Mouse (Mus musculus) olfactory bulb, adult 2 months (tissue): Measurements from ENCODE around the gene Cys1.
"Not testable (repeated sequence)": the region's sequence is repeated elsewhere in the genome, so short reads cannot be mapped to it uniquely, and the experiment has no call there.

Experiments used
- CTCF ChIP-seq: fragments of 200-500 bp; IDR thresholded peaks from 2 replicates; pipeline ENCODE4 v1.5.1; 2012; ENCODE audit warnings: low read depth, mild to moderate bottlenecking, low read length, moderate library complexity; ENCODE audit not compliant: insufficient read depth
- POLR2A ChIP-seq: fragments of 200-500 bp; IDR thresholded peaks from 2 replicates; pipeline ENCODE4 v1.6.1; 2012; ENCODE audit warnings: mild to moderate bottlenecking, low read depth, low read length, moderate library complexity; ENCODE audit not compliant: insufficient read depth

GRCm38 (mm10) chr12:24701621-24702020, 20.0 kb upstream of the Cys1 start:
- TF ChIP-seq CTCF, POLR2A: not testable (repeated sequence)
